Mouse (Mus musculus): ENCODE results near the gene Cdh4.
A peak's percentile ranks its signal among the peaks of the same experiment; 100 is the strongest.

Cdh4 gene

DNA sequence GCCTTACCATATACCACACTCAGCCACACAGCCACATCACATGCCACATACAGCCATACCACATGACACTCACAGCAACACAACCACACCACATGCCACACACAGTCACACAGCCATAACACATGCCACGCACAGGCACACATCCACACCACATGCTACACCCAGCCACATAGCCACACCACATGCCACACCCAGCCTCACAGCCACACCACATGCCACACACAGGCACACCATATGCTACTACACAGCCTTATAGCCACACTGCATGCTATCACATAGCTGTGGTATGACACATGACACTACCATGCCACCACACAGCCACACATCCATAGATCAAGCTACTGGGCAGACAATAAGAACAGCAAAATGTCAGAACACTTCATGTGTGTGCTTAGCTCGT, 158.1 kb downstream of the Cdh4 start:
- no peak for DNase-seq

GRCm38 (mm10) chr2:179601167-179601566, 158.9 kb downstream of the Cdh4 start:
- no peak for DNase-seq

- no peak for DNase-seq
Observed at GRCm38 (mm10) chr2:179604746-179605145, 162.5 kb downstream of the Cdh4 start.

GRCm38 (mm10) chr2:179605255-179605654, 163.0 kb downstream of the Cdh4 start:
- no peak for DNase-seq

DNA sequence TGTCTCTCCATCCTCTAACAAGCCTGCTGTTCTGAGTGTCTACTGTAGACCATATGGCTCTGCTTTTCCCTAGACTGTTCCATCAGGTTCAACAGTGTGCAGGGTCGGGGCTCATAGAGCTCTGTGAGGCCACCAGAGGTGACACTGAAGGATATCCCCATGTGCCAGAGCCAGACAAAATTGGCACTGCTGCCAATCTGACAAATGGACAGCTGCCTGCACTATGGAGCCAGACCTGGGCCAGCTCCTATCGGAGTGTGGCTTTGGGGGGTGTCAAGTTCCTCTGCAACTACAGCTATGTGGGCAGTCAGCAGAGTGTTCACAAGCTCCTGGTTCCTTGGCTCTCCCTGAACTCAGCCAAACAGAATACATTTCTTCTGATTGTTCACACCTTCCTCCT, 164.1 kb downstream of the Cdh4 start:
- DNase-seq, result no peak

DNA sequence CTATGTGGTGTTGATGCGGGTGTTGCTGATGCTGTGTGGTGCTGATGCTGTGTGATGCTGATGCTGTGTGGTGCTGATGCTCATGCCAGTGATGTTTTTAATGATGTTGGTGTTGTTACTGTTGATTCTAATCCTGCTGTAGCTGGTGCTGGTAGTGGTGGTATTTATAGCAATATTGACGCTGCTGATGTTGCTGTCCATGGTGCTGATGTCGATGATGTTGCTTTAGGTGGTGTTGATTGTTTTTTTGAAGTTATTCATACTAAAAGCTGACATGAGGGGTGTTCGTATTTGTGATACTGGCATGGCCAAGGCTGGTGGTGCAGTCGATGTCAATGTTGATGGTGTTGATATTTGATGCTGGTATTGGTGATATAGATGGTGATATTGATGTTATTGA, 173.7 kb downstream of the Cdh4 start:
- peak; percentile 28 for DNase-seq

DNA sequence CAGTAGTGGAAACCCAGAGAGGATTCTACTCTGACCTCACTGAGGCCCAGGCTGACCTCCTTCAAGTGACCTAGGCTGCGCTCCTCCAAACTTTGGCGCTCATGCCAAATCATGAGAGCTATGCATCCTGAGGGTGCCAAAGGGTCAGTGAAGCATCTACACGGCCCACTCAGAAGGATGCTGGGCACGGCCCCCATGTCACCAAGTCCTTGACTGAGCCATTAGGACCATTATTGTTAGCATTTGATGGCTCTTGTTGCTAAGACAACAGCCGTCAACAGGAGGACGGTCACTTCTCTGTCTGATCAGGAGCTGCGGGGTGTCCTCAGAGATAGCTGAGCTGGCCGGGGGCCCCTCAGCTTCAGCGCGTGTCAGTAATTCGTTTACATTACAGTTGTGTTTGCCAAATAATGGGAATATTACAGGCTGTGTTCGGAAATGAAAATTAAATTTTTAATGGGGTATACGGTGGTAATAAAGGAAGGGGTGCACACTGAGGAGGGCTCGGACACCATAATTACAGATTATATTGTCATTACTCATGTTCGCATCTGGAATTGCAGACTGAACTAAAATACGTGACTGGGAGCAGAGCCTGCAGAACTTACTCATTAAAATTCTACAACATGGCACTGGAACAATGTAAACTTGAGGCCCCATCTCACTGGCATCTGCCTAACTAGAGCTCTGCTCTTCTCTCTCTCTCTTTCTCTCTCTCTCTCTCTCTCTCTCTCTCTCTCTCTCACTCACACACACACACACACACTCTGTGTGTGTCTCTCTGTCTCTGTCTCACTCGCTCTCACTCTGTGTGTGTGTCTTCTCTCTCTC, 181.6 kb downstream of the Cdh4 start:
- no peak for DNase-seq

- DNase-seq, result no peak
Observed at GRCm38 (mm10) chr2:179627563-179627962, 185.3 kb downstream of the Cdh4 start.

- peak; percentile 17 for DNase-seq
Observed at GRCm38 (mm10) chr2:179630720-179631119, 188.5 kb downstream of the Cdh4 start.

DNA sequence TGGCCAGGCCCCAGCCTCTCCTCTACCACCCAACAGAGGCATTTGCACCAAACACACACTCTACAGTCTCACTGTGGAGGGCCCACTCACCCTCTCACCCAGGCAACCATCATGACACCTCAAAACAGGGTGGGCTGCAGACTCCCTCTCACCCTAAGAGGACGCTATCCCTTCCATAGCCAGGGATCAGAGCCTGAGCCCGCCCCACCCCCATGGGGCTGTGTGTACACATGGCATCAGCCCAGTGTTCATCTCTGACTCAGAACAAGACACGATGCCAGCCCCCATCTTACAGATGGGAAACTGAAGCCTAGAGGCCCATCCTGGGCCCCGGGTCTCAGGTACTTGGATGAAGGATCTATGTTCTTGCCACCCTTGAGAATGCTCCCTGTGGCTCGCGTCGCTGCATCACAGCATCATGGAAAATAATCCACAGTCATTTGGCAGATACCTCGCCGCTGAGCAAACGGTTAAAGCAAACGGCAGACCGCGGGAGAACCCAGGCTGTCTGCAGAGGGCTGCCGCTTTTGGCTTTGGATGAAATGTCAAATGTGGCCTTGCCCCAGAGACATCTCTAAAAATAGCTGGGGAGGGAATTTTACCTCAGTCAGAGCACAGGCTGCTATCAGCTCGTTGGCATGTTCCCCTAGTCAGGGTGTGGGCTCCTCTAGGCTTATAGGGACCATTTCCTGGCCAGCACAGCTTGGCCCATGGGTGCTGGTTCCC, 198.5 kb downstream of the Cdh4 start:
- DNase-seq, result no peak

DNA sequence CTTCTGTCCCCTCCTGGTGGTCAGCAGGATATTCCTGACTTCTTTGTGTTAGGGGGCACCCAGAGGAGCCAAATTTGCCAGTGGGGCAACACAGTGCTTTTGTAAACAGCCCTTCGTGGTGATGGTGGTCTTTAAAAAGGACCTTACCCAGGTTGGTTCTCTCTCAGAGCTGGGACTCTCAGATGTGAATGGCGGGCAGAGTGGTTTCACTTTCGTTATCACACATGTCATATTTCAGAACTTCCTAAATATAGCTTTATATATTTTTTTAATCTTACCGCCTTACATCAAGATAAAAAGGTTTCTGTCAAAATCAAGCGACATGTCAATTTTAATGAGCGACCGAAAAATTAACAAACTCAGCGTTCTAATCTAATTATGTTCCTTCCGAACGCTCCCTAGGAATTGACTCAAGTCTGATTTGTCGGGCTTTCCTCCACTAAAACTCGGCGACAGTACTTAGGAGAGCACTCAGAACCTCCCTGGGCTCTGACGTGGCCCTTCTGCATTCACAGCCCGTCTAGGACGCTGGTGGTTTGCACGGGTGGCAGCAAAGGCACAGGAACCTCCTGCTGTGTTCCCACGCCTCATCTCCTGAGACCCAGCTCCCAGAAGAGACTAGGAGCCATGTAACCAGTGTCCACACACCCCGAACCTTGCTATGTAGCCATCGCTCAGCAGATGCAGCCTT, 206.5 kb downstream of the Cdh4 start:
- DNase-seq, result no peak

DNA sequence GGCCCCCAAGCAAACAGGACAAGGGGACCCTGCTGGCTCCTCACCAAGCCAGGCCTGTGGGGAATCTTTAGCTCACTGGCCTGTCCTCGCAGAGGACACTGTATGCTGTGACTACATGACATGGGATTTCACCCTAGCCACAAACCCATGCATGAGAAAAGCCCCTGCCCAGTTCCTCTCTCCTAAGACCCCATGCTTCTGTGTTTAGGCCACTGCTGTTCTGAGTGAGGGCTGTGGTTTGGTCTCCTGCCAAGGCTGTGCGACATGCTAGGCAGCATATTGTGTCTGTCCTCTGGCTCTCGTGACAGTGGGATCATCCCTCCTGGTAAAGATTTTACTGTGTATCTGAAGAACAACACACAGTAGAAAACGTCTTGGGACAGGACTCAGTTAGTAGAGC, 207.1 kb downstream of the Cdh4 start:
- peak; percentile 18 for DNase-seq

GRCm38 (mm10) chr2:179650168-179650567, 207.9 kb downstream of the Cdh4 start:
- no peak for DNase-seq

DNA sequence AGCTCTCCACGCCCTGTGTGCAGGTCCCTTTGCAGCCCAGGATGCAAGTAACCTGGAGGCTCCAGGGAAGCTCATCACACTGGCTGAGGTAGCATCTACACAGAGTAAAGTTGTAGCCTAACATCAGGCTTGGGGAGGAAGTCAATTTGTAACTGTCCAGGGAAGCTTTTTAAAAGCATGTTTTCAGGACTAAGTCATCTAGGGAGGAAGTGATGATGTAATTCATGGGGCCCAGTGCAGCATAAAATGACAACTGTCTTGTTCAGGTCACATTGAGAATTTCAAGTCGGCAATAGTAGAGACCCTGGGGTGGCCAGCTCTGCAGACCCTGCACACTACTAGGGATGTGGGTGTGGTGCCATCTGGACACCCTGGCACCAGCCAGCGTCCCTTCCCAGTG, 213.3 kb downstream of the Cdh4 start:
- DNase-seq, result no peak

GRCm38 (mm10) chr2:179659254-179659653, 217.0 kb downstream of the Cdh4 start:
- DNase-seq, result no peak

GRCm38 (mm10) chr2:179661998-179662714, 219.9 kb downstream of the Cdh4 start:
- DNase-seq, result no peak

GRCm38 (mm10) chr2:179662739-179663138, 220.5 kb downstream of the Cdh4 start:
- no peak for DNase-seq

DNA sequence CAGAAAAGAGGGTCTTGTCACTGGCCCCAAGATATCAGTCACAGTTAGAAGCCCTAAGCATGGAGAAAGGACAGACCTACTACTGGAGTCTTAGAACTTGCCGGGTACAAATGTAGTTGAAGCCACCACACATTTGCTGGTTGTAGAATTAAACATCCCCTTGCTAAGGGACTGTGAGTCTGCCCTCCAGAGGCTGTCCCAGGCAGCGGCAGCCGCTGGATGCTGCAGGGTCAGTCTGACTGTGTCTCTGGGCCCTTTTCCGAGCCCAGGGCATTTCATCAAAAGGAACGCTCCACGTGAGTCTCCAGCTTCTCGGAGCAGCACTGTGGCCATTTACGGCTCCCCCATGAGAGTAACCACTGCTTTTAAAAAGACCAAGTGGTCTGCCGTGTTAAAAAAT, 221.4 kb downstream of the Cdh4 start:
- DNase-seq, result peak; percentile 9

DNA sequence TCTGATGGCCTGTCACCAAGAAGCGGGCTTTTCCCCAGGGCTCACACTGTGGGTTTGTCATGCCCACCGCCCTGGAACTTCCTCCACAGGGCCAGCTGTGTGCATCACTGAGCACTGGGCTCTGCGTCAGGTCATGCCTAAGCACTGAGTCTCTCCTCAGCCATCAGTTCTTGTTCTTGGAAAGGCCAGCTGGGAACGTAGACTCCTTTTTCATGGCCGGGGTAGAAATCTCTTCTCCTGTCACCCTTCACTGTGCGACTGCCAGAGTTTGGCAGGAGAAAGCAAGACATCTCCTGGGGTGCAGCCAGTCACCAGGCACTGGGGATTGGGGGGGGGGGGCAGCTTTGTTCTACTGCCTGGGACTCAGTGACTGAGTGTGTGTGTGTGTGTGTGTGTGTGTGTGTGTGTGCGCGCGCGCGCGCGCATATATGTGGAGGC, 222.0 kb downstream of the Cdh4 start:
- peak; percentile 18 for DNase-seq

DNA sequence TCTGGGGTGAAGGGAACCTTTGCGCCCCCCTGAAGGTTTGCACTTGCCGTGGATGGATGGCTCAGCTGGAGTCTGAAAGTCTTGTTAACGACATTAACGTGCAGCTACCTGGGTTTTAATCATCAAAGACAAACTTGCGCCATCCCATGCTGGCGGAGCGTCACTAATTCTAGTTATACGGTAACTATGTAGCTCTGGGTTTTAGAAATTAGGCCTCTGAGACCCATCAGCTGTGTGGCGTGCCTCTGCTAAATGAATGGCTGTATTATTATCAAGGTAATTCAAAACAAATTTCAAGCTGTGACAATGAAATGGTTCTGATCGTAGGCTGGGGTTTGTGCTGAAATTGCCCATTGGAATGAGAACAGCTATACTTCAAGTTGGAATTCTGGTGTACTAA, 228.5 kb downstream of the Cdh4 start:
- DNase-seq, result no peak

DNA sequence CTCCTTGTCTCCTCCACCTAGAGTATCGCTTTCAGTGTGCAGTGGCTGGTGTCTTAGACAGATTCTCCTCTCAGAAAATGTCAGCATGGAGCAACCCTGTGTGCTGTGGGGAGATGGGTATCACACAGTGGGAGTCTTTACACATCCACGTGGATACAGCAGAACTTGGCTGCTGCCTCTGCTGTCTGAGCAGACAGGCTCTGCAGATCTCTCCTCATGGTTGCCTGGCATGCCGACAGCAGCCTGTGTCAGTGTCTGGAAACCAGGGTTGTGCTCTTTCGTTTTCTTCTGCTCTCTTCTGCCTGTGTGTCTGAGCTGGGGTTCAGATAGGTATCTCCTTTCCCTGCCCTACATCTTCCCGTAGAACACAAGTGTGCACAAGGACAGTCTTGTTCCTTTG, 237.6 kb downstream of the Cdh4 start:
- DNase-seq, result no peak

GRCm38 (mm10) chr2:179681386-179681785, 239.2 kb downstream of the Cdh4 start:
- DNase-seq, result peak; percentile 48

DNA sequence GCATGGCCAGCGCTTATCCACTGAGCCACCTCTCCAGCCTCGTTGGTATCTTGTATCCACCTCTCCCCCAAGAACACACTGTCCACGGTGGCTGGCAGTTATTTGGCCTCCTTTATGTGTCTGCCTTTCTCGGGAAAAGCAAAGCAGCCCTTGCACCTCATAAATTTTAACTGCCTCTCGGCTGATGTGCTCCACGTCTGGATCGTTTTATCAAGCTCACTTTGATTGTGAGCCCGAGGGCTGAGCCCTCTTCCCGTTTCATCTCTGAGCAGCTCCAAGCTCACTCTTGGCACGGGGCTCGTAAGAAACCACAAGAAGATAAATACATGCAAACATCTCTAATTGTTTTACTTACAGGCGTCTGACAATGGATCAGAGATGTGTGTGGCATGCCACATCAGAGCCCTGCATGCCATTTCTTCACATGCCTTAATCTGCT, 245.0 kb downstream of the Cdh4 start:
- peak; percentile 72 for DNase-seq

Measured in lung, postnatal 10 days (tissue).